Mouse (Mus musculus): ENCODE results near the gene Hist1h1b.

Gene Hist1h1b

DNA sequence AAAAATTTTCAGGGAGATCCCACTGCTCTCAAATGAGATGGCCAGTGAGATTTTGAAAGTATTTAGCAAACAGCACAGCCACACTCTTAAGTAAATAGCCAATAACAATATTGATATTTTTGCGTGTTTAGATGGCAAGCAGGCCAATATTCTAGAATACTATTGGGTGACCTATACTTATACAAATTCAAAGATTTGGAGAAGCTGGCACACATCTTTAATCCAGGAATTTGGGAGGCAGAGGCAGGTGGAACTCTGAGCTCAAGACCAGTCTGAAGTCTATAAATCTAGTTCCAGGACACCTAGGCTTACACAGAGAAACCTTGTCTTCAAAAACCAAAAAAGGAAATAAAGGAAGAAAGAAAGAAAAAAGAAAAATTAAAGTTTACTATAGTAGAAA, 1.2 kb upstream of the Hist1h1b start:
- no peak for DNase-seq

DNA sequence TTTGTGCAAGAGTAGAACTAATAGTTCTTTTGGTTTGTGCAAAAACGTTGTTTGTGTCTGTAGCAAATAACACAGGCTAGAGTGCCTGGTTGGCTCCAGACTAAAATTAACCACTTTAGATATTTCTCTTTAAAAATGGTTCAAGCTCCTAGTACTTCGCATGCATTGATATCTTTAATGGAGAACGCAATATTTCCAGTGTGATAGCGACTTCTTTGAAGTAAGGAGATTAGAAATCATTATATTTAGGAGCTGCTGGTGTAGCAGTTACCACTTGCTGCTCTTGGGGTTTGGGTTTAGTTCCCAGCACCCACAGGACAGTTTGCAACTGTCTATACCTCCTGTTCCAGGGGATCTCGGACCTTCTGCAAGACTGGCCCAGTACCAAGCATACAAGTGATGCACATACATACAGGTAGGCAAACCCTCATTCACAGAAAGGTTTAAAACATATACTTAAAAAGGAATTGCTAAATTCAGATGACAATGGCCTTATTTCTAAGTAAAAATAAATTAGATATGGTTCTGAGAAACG, 663 bp upstream of the Hist1h1b start:
- DNase-seq = peak; percentile 11

DNA sequence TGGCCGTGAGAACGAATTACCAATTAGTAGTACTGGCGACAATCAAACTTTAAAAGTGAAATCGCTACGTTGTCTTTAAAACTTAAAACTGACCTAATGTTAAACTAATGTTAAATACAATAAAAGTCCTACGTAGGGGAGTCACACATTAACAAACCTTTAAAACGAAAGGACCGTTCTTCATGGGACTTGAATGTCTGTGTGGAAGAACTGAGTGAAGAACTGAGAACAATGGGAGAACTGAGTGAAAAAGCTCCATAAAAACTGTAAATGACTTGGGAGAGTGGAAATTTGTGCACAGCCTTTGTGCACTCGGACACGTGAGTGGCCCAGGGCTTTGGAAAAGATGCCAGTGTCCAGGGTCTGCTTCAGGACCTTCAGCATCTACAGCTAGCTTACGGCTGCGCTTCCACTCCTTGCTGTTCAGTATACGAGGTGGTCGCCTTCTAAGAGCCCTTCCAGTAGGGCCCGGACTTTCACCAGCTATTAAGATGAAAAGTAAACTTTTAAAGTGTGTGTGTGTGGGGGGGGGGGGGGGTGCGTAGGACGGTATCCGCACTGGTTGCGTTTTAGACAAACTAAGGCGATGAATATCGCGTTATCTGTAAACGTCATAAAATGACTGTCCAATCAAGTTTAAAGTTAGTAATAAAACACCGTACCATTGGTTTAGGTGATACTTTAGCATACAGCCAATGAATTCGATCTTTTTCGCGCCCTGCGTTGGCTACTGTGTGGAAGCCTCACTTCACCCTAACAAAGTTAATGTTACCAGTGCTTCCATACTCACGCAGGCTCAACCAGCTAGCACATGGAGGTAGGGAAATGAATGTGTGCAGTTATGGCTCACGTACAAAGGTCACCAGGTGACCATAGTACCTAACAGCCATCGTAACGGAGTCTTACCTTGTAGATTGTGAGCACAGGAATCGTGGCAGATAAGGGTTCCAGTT, 1.3 kb downstream of the Hist1h1b start:
- peak; percentile 92 for DNase-seq

DNA sequence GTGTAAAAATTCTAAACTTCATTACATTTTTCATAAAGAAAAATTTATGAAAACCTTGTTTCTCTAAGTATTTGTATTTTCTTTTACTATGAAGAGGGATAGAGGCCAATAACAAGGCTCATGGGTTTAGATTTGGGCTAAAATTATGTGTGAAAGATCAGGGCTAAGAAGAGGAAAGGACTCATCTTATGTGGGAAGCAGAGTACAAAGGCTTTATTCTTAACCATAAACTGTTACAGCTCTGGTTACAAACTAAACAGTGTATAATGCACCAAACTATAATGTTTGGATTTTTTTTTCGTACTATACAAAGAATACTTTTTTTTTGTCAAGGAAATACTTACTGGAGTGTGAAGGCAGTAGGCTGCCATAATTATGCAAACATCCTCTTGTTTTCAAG, 24.7 kb downstream of the Hist1h1b start:
- DNase-seq = no peak

DNA sequence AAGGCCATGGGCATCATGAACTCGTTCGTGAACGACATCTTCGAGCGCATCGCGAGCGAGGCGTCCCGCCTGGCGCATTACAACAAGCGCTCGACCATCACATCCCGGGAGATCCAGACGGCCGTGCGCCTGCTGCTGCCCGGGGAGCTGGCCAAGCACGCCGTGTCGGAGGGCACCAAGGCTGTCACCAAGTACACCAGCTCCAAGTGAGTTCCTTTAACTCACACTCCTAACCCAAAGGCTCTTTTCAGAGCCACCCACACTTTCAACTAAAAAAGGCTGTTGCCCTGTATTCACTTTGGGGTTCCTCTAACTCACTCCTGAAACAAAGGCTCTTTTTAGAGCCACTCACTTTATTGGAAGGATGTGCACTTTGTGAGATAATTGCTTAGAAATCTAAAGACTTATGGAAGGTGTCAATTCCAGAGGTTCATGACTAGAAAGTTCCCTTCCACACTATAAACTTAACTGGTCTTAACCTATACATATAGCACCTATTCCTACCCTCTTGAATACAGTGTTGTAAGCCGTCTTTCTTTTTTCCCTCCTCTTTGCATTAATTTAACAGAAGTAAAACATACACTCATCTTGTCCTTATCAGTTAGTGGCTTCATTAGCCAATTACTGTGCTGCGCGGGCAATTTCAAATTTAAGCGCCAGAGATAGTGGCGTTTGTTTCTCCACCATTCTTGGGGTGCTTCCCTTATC, 26.0 kb downstream of the Hist1h1b start:
- DNase-seq = peak; percentile 79

DNA sequence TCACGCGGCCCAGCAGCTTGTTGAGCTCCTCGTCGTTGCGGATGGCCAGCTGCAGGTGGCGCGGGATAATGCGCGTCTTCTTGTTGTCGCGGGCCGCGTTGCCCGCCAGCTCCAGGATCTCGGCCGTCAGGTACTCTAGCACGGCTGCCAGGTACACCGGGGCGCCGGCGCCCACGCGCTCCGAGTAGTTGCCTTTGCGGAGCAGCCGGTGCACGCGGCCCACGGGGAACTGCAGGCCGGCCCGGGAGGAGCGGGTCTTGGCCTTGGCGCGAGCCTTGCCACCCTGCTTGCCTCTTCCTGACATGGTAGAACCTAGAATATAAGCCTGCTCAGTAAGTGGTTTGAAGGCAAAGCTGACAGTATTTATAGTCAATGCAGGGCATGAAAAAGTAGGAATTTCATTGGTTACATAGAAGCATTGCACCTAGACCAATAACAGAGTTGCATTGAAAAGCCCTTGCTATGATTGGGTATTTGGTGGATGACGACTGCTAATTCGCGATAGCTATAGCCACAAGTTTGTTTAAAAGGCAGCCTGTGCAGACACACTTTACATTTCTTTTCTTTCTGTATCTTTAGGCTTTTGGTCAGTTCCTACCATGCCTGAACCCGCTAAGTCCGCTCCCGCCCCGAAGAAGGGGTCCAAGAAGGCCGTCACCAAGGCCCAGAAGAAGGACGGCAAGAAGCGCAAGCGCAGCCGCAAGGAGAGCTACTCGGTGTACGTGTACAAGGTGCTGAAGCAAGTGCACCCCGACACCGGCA, 26.7 kb downstream of the Hist1h1b start, which contains the start of the genes Hist1h2ak and Hist1h2bn:
Hist1h2ak (minus strand) TSS at position 304 of the 762 bp plus-strand sequence.
Hist1h2bn (plus strand) TSS at position 600 of the 762 bp plus-strand sequence.
- DNase-seq = peak; percentile 98

DNA sequence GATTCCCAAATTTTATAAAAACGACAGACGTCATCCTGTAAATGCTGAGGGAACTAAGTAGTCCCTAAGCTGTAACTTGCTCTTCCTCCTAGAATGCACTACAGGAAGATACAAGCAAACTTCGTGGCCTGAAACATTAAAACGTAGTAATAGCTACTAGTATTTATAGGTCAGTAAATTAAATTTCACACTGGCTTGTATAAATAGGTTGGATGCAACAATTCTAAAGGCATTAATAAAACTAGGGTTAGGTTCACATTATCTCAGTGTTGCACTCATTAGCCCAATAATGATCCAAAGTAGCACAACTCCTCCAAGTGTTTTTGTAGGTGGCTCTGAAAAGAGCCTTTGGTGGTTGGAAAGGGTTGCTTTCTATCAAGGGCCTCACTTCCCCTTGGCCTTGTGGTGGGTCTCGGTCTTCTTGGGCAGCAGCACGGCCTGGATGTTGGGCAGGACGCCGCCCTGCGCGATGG, 27.3 kb downstream of the Hist1h1b start:
- no peak for DNase-seq

DNA sequence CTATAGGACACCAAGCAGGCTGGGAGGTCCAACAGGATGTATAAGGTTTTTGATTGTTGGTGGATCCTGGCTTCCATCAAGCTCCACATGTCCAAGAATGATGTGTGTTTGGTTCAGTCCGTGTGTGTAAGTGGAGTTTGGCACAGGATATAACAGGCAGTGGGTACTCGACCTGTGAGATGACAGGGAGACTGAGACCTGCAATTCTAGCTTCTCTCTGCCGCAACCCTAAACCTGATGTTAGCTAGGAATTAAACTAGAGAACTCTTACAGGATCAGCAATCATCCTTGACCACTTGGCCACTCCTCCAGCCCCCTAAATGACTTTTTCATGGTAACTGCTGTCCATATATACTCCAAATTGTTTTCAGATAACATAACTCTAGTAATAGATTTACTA, 28.1 kb downstream of the Hist1h1b start:
- no peak for DNase-seq

DNA sequence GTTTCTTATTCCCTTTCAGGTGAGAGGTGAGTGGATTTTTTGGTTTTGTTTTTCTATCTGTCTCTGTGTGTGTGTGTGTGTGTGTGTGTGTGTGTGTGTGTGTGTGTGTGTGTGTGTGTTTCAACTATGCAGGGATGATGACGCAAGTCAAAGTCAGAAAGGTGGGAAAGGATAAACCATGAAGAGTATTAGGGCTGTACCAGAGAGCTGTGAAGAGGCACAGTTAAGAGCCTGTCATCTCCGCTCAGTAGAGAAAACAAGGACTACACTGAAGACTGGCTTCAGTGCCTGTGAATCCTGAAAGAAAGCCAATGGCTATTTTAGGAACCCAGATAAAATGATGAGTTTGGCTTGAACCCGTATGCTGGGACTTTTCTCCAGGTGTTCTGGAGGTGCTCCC, 28.6 kb downstream of the Hist1h1b start:
- no peak for DNase-seq

DNA sequence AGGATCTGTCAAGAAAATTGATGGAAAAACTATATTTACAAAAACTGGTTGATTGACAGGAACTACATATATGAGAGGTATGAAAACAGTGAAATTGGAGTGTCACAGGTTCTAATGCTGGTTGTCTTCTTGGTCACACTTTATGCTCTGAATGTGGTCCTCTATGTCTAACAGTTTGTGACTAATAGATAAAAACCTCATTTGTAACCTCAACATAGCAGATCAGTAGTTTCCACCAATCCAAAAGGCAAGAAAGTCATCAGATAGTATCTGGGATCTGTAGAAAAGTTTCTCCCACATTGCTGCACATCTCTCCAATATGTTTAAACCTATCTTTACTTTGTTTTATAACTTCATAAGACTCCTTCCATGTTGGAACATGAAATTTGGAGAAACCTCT, 29.0 kb downstream of the Hist1h1b start:
- no peak for DNase-seq

DNA sequence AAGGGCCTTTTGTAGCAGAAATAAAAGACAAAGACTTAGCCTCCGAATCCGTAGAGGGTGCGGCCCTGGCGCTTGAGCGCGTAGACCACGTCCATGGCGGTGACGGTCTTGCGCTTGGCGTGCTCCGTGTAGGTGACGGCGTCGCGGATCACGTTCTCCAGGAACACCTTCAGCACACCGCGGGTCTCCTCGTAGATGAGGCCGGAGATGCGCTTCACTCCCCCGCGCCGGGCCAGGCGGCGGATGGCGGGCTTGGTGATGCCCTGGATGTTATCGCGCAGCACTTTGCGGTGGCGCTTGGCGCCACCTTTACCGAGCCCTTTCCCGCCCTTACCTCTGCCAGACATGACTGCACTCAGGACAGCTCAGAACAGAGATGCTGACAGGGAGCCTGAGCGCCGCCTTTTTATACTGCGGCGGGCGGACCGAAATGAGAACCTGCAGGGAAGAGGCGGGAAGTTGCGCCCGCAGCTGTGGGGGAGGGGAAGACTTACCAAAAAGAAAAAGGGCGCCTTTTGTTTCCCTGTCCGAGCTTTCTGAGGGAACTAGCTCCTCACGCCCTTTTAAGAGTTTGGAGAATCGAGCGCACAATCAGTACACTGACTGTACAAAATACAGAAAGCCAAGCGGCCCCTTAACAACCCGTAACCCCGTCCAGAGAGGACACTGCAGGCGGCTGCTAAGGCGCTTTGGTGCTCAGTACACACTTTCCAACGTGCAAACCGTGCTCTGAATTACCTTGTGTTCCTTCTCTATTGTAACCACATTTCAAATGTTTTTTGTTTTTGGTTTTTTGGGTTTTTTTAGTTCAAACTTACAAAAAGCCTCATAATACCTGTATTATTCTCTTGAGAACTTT, 30.0 kb downstream of the Hist1h1b start, which contains the start of gene Hist1h4k:
Hist1h4k (minus strand) TSS at position 347 of the 859 bp plus-strand sequence.
- peak; percentile 95 for DNase-seq

DNA sequence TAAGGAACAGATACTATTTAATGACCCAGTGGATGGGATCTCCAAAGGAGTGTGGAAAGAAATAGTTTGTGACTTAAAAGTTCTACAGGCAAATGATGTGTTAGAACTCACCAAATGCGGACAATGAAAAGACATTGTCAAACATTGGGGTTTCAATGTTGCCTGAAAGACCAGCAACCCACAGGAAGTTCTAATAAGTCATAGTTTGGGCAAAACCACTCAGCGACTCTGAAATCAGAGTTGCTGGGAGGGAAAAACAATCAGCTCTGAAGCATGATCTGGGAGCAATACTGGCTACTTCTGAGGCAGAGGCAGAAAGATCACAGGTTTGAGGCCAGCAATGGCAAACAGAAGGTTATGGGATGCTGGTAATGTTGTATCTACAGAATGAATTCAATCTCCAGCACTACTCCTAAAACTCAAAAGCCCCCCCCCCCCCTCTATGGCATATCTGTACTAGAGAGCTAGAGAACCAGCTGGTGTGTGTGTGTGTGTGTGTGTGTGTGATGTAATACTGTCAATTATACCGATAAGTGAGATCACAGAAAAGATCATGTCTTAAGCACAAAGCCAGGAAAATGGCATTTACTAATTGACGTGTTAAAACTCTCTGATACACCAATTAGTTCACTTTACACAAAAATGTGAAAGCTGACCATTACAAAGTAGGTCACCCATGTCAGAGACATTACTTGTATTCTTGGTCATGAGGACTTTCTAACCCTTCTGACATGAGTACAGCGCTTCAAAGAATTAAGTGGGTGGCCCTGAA, 30.9 kb downstream of the Hist1h1b start:
- DNase-seq = peak; percentile 63

DNA sequence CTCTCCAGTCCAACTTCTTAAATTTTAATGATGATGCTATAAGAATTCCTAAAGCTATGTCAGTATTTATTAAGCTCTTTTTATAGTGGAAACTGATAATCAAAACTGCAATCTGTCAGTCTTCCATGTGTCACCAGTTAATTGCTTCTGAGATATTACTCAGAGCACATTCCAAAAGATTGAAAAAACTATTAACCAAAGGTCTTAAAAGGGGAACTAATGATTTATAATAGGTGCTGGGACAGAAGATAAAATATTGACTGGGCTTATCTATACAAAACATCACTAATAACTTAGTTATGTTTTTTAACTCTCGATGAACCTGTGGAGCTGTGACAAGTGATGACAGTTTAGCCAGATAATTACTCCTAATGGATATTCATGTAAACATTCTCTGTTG, 35.4 kb downstream of the Hist1h1b start:
- DNase-seq = no peak

DNA sequence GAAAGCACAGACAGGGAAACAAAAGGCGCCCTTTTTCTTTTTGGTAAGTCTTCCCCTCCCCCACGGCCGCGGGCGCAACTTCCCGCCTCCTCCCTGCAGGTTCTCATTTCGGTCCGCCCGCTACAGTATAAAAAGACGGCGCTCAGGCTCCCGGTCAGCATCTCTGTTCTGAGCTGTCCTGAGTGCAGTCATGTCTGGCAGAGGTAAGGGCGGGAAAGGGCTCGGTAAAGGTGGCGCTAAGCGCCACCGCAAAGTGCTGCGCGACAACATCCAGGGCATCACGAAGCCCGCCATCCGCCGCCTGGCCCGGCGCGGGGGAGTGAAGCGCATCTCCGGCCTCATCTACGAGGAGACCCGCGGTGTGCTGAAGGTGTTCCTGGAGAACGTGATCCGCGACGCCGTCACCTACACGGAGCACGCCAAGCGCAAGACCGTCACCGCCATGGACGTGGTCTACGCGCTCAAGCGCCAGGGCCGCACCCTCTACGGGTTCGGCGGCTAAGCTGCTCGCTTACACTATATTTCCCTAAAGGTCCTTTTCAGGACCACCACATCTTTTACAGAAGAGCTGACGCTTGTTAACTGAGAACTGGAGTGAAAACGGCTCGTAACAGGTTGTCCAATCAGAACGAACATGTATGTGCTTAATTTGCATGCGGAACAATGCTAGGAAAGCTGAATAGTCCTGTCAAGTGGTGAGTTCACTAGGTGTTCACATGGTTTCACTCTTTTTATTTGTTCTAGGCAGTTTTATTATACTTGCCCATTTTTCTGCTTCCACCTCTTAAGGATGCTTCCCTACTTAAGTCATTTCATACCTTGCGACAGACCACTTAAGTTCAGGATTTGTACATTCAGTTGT, 45.3 kb downstream of the Hist1h1b start, which contains the start of gene Hist1h4j:
Hist1h4j (plus strand) TSS at position 159 of the 862 bp plus-strand sequence.
- DNase-seq = peak; percentile 95

DNA sequence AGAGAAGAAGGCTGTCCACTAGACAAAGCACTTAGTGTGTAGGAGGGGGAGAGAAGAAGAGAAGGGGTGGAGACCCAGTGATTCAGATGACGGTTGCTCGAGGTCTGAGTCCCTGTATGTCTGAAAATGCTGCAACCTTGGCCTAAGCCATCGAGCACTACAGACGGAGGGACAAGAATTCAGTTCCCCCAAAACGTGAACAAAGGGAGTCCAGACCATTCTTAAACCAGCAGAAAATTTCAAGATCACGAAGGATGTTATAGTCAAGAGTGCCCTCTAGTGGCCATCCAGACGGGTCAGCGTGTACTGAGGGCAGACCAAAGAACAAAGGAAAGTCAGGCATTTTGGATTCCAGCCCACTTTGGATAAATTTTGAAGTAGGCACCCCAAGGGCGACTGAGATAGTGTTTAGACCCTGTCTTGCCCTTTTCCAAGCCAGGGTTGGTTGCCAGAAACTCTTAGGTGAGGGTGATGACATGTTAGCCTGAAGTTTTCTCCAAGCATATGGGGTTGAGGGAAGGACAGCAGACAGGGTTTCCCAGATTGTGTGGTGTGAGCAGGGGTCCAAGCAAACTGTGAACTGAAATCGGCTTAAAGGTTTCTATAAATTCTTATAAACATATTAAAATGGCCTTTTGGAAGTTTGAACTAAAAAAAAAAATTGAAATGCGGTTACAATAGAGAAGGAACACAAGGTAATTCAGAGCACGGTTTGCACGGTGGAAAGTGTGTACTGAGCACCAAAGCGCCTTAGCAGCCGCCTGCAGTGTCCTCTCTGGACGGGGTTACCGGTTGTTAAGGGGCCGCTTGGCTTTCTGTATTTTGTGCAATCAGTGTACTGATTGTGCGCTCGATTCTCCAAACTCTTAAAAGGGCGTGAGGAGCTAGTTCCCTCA, 46.2 kb downstream of the Hist1h1b start:
- peak; percentile 96 for DNase-seq

DNA sequence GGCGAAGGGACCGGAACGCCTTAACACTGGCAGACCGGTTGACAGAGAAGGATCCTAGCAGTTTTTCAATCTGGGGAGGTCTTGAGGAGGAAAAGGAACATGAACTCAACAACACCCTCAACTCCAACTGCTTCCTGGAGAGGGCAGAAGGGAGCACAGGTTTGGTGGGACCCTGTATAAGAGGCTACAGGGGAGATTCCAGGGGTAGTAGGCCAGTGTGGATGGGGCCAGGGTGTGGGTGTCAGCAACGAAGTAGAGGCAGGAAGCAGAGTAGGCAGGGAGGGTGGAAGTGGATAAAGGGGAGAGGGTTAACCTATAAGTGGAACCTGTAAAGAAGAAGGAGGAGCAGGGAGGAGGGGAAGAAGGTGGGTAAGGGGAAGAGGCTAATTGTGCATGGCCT, 47.0 kb downstream of the Hist1h1b start:
- DNase-seq = peak; percentile 38
